Mouse (Mus musculus) G1E (cell line): ENCODE results near the gene Stxbp3. TPM values are rescaled to one million over a fixed set of nuclear protein-coding genes. Genes with fewer than 3 reads are reported as not detected.

Source experiments
- ATAC-seq: 2 replicates; pipeline ENCODE4 v1.8.0; 2016; ENCODE audit warnings: mild to moderate bottlenecking; ENCODE audit not compliant: insufficient number of reproducible peaks, poor library complexity, low FRiP score, severe bottlenecking; ENCODE audit errors: extremely low read depth
- DNase-seq: peaks from one replicate; pipeline ENCODE4 v3.0.0; 2012; ENCODE audit warnings: low spot score
- H3K27me3 ChIP-seq: 2 replicates; pipeline ENCODE4 v1.6.1; 2012; ENCODE audit warnings: mild to moderate bottlenecking, low read length, inconsistent platforms; ENCODE audit not compliant: insufficient read depth
- H3K36me3 ChIP-seq: replicated peaks from 2 replicates; pipeline ENCODE3; 2012; ENCODE audit warnings: mild to moderate bottlenecking, inconsistent platforms
- H3K4me1 ChIP-seq: 2 replicates; pipeline ENCODE4 v1.6.1; 2012; ENCODE audit warnings: low read depth, low read length, inconsistent platforms, mixed read lengths; ENCODE audit not compliant: insufficient read depth
- H3K4me3 ChIP-seq: 2 replicates; pipeline ENCODE4 v1.5.1; 2012; ENCODE audit warnings: low read depth, mild to moderate bottlenecking, inconsistent platforms, low read length, moderate library complexity, mixed read lengths
- H3K9me3 ChIP-seq: replicated peaks from 2 replicates; pipeline ENCODE4 v1.6.1; 2012; ENCODE audit warnings: inconsistent platforms
- CTCF ChIP-seq: IDR thresholded peaks from 2 replicates; pipeline ENCODE4 v1.5.1; 2012; ENCODE audit warnings: low read depth, low read length, inconsistent platforms, mixed read lengths
- GATA1 ChIP-seq: IDR thresholded peaks from 2 replicates; pipeline ENCODE4 v1.6.1; 2012; ENCODE audit warnings: borderline replicate concordance, low read length, inconsistent platforms, mixed read lengths
- GATA2 ChIP-seq: IDR thresholded peaks from 2 replicates; pipeline ENCODE4 v1.6.1; 2012; ENCODE audit warnings: low read depth, low read length, inconsistent platforms, borderline replicate concordance
- POLR2AphosphoS5 ChIP-seq: IDR thresholded peaks from 2 replicates; pipeline ENCODE4 v1.6.1; 2012; ENCODE audit warnings: low read depth, low read length, inconsistent platforms; ENCODE audit not compliant: insufficient replicate concordance
- TAL1 ChIP-seq: conservative IDR thresholded peaks from 2 replicates; pipeline ENCODE4 v1.6.1; 2012; ENCODE audit warnings: low read depth, low read length, inconsistent platforms, mixed read lengths
- polyA plus RNA-seq: library from polyadenylated mRNA; stranded (reverse); fragments of >175 nt; gene quantifications from 2 replicates; pipeline ENCODE4 v1.2.3, GENCODE M21; 2012
- total RNA-seq, 2 experiments: library from RNA; stranded (forward) in 1 of 2; stranded (reverse) in 1 of 2; fragments of 200-1000 nt in 1 of 2; fragments of >200 nt in 1 of 2; fragmentation: Nextera tagmentation in 1 of 2; gene quantifications; 2 replicates each; pipeline ENCODE4 v1.2.3; 2014 to 2017

Stxbp3 gene
- total and polyA plus RNA-seq, 3 experiments: 9.4 to 35.6 (median 27.9) TPM

DNA sequence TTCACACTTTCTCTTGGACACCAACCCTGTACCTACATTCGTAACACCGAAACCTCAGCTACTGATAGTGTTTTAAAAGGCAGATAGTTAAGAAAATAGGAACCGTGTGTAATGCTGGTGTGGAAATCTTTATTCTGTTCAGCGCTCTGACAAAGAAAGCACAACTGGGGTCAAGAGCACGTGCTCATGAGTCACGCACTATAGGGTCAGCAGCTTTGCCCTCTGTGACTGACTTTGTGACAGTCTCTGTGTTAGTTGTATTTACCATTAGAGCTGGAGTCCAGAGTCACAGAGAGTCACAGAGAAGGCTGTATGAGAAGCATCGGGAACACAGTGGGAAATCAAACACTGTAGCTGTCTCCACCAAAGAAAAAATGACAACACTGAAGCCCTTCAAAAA, 73.4 kb downstream of the Stxbp3 start:
- Histone ChIP-seq H3K9me3 (no peaks in the 10 kb centered on the region), H3K27me3 (peaks cover 21% of the 10 kb centered on the region), H3K36me3 (no peaks in the 10 kb centered on the region), H3K4me3 (no peak overlapping the region), H3K4me1 (no peaks in the 10 kb centered on the region)
- no peak for DNase-seq
- no peak for ATAC-seq
- TF ChIP-seq POLR2AphosphoS5 (no peak), GATA1 (no peak), CTCF (no peak), TAL1 (no peak), GATA2 (no peak)

DNA sequence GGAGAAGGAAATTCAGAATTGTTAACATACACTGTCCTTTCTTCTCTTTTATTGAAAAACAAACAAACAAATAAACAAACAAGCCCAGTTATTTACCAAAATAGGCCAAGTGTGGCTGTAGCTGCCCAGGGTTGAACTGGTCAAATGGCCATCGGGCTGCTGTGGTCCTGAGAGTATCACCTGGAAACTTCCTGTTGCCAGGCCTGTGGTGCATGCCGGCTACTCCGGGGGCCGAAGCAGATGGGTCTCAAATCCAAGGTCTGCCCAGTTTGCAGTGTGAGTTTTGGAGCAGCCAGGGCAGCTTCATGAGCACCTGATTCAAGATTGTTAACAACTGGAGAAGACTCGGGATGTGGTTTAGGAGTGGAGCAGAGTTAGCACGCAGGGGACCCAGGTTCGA, 74.8 kb downstream of the Stxbp3 start:
- H3K27me3 ChIP-seq: peaks cover 24% of the 10 kb centered on the region
- H3K36me3 ChIP-seq: no peaks in the 10 kb centered on the region
- no peaks in the 10 kb centered on the region for H3K9me3 ChIP-seq
- DNase-seq (no peak), ATAC-seq (no peak)
- no peak overlapping the region for H3K4me3 ChIP-seq
- TF ChIP-seq GATA1 (no peak), TAL1 (no peak), CTCF (no peak), POLR2AphosphoS5 (no peak), GATA2 (no peak)
- H3K4me1 ChIP-seq: no peaks in the 10 kb centered on the region

DNA sequence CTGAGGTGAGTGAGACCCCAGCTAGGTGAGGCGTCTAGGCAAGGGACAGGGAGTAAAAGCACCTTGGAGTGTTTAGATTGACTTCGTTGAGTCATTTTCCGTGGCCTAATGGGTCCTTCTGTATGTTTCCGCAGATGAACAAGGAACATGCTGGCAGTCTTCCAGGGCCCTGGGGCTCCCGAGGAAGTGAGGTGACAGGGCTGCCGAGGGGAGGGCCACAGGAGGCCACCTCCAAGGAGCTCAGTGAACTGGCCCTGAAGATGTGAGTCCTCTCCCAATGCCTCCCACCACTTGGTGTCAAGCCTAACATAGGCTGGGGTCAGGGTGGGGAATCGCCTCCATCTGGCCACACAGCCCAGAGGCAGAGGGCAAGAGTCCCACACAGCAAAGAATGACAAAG, 75.3 kb downstream of the Stxbp3 start:
- H3K36me3 ChIP-seq: no peaks in the 10 kb centered on the region
- no peak for DNase-seq
- peaks cover 24% of the 10 kb centered on the region for H3K27me3 ChIP-seq
- H3K4me3 ChIP-seq: no peak overlapping the region
- no peak for ATAC-seq
- H3K9me3 ChIP-seq: no peaks in the 10 kb centered on the region
- H3K4me1 ChIP-seq: no peaks in the 10 kb centered on the region
- TF ChIP-seq CTCF: no peak
- TF ChIP-seq GATA1: no peak
- no peak for TF ChIP-seq GATA2
- TF ChIP-seq POLR2AphosphoS5: no peak
- no peak for TF ChIP-seq TAL1

DNA sequence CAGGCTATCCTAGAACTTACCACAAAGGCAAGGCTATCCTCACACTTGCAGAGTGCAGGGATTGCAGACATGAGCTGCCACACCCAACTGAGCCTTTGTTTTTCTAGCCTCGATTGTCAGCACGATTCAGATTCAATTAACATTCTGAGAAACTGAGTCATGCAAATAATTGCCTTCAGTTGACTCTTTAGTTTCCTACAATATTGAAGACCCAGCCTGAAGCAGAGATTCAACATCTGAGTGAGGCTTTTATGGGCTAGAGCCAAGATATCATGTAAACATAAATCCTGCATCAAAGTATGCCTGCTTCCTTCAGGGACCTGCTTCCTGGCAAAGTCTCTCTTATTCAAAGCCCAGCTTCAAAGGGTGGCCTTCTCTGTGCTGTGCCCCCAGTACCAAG, 76.6 kb downstream of the Stxbp3 start:
- no peak for ATAC-seq
- Histone ChIP-seq H3K27me3 (peaks cover 24% of the 10 kb centered on the region), H3K9me3 (no peaks in the 10 kb centered on the region), H3K4me1 (no peaks in the 10 kb centered on the region), H3K36me3 (no peaks in the 10 kb centered on the region), H3K4me3 (no peak overlapping the region)
- no peak for TF ChIP-seq POLR2AphosphoS5
- TF ChIP-seq CTCF: no peak
- no peak for TF ChIP-seq TAL1
- TF ChIP-seq GATA1: no peak
- no peak for TF ChIP-seq GATA2
- DNase-seq: no peak

DNA sequence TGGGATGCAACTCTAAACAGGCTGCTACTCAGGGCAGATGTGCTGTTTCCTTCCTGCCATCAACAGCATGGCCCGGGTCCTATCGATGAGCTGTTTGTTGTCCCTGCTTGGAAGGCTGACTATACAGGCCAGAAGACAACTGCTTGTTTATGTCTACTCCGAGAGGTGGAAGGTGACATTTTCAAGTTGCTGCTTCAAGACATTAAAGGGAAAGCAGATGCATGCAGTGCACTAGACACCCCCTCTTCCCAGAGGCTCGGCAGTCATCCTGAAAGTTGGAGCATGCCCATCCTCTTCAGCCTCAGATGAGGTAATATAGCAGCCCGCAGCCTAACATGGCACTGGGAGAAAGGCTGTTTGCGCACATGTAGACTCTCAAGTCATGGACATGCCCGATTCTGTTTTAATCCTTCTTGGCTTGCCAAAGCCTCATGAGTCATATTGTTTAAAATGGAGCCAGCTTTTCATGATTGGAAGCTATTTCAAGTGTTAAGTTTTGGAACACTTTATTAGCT, 77.7 kb downstream of the Stxbp3 start:
- H3K9me3 ChIP-seq: no peaks in the 10 kb centered on the region
- ATAC-seq: no peak
- H3K27me3 ChIP-seq: peaks cover 32% of the 10 kb centered on the region
- TF ChIP-seq CTCF (no peak), TAL1 (no peak), GATA1 (no peak), POLR2AphosphoS5 (no peak), GATA2 (no peak)
- no peaks in the 10 kb centered on the region for H3K4me1 ChIP-seq
- no peak overlapping the region for H3K4me3 ChIP-seq
- DNase-seq: no peak
- no peaks in the 10 kb centered on the region for H3K36me3 ChIP-seq

DNA sequence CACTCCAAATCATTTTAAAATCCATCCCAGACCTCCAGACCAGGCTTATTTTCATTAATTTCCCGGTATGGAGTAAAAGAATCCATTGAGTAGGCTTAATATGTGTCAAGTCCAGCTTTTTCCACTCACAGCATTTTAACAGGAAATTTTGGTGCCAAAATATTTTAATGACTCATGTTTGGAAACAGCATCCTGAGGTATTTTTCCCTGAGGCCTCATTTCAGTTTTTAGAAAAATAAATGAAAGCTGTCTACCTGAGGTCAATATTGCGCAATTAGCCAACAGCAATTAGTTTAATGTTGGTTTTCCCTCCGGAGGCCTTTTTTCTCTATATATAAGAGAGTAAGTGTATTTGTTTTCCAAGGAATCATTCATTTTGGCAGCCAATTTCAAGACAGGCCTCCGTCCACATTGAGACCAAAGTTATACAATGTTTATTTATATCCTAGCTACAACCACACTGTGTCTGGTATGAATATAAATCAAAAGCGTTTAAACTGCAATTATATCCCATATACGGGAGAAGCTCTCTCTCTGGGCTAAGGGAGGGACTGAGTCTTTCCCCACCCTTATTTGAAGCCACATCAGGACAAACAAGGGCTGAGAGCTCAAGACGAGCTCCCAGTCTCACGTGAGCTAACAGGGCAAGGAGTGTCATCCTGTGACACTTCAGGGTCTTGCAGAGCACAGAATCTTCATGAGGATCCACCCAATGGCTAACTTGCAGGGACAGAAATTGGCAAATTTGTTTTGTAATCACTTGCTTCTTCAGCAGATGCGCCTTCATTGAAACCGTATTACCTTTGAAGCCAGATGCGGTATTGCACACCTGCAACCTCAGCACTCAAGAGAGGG, 80.5 kb downstream of the Stxbp3 start:
- no peaks in the 10 kb centered on the region for H3K9me3 ChIP-seq
- no peaks in the 10 kb centered on the region for H3K4me1 ChIP-seq
- ATAC-seq: no peak
- H3K36me3 ChIP-seq: no peaks in the 10 kb centered on the region
- no peak for DNase-seq
- H3K4me3 ChIP-seq: no peak overlapping the region
- TF ChIP-seq POLR2AphosphoS5: no peak
- peaks cover 19% of the 10 kb centered on the region for H3K27me3 ChIP-seq
